Mouse (Mus musculus) adrenal gland, postnatal 14 days (tissue): ENCODE measurements around the gene Epb41l1. TPM values are rescaled to one million over a fixed set of nuclear protein-coding genes. Genes with fewer than 3 reads are reported as not detected.

Source experiments
- microRNA-seq, 2 experiments: library from miRNA; unstranded; fragments of <30 nt; microRNA quantifications; one replicate each; pipeline ENCODE4 v1.2.0; 2021
- total RNA-seq: library from RNA; stranded (reverse); gene quantifications from 2 replicates; pipeline ENCODE4 v1.2.3, GENCODE M21; 2021

The Epb41l1 gene
- total RNA-seq, 1 experiment from 2014 or later = 47.4 TPM

Small RNA genes lying within 50 kb of the gene (microRNA-seq; reads per million reads assigned to microRNA genes)
- 0 reads per million in 2 experiments for gene Gm22758

Other genes starting within 250 kb of the Epb41l1 start
- gene Rbm39, start 240.7 kb upstream of the Epb41l1 start, total RNA-seq = 338 and 382 TPM in 2 replicates
- gene Phf20, start 224.4 kb upstream of the Epb41l1 start, total RNA-seq = 40.9 and 44.4 TPM in 2 replicates
- gene Cnbd2, start 108.6 kb upstream of the Epb41l1 start, total RNA-seq = 1.5 and 2.6 TPM in 2 replicates
- 93.5 and 97.9 TPM in 2 replicates for gene Scand1, start 108.2 kb upstream of the Epb41l1 start, total RNA-seq
- gene Aar2, start 126.7 kb downstream of the Epb41l1 start, total RNA-seq = 26.5 and 28.1 TPM in 2 replicates
- 39.3 and 51.3 TPM in 2 replicates for gene Dlgap4, start 192.8 kb downstream of the Epb41l1 start, total RNA-seq